Mouse (Mus musculus): ENCODE results near the gene Nudt14.

DNA sequence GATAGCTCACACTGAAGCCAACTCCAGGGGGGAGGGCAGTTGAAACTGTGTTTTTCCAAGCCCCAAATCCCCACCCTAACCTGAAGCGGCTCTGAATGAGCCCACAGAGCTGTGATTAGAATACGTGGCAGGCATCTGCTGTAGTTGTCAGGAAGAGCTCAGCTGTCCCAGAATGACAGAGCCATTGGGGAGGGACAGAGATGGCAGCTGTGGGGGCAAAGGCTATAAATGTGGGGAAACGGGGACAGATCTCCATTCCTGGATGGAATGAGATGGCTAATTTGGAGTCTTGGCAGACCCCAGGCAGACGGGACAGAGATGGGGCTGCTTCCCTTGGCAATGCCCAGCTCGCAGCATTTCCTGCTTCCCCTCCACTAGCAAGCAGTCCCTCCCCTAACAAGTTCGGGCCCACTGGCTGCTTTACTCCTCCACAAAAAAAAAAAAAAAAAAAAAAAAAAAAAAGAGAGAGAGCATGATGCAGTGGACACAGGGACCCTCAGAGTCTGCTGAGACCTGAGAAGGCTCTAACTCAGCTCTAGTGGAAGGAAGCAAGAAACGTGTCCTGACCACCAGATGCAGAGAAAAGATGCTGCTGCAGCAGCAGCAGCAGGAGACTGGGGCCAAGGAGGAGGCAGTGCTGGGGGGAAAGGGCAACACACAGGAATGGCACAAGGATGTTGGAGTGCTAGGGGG lies 9.4 kb upstream of the Nudt14 start:
- no peak for TF ChIP-seq CTCF (IDR thresholded peaks at IDR 0.05; ENCODE audit: borderline replicate concordance, extremely low read depth, insufficient read depth, insufficient read length)
- TF ChIP-seq POLR2A (IDR thresholded peaks at IDR 0.05; ENCODE audit: borderline replicate concordance, extremely low read depth, insufficient read depth, insufficient read length, poor library complexity, severe bottlenecking), result no peak

All from brain, embryonic 14.5 days (tissue).